In genomic region chr1:191499666-191500065, GRCm38 (mm10) we compare ENCODE assay signal across 27 mouse cellular contexts.
"Had no signal": no experiment of that assay in that cellular context is flagged by ENCODE, and none has a peak within 500 bp of the region (broad histone marks: within the 10 kb centered on the region; RNA-seq: fewer than 3 reads in every experiment).

No protein-coding gene starts in this region.

- H3K4me1 ChIP-seq: limb, embryonic 10.5 days; limb, embryonic 12.5 days had no signal

- H3K27ac ChIP-seq: gastrocnemius, adult 2 months; heart, embryonic 13.5 days; heart, embryonic 15.5 days; hindbrain, embryonic 13.5 days; hindbrain, embryonic 15.5 days; hindbrain, postnatal 0 days; intestine, embryonic 15.5 days; layer of hippocampus, adult 2 months; left cerebral cortex, adult 2 months; limb, embryonic 10.5 days; limb, embryonic 12.5 days; liver, embryonic 12.5 days; liver, embryonic 14.5 days had no signal

- H3K4me3 ChIP-seq: gastrocnemius, adult 2 months; heart, embryonic 13.5 days; heart, embryonic 15.5 days; hindbrain, embryonic 13.5 days; hindbrain, embryonic 15.5 days; intestine, embryonic 15.5 days; layer of hippocampus, adult 2 months; left cerebral cortex, adult 2 months; limb, embryonic 10.5 days; limb, embryonic 12.5 days; liver, embryonic 12.5 days had no signal

- H3K9ac ChIP-seq: heart, embryonic 13.5 days; heart, embryonic 15.5 days; hindbrain, embryonic 13.5 days; hindbrain, embryonic 15.5 days; intestine, embryonic 15.5 days; limb, embryonic 12.5 days; liver, embryonic 12.5 days; liver, embryonic 14.5 days had no signal

- H3K4me2 ChIP-seq: heart, embryonic 11.5 days; heart, embryonic 13.5 days; heart, embryonic 15.5 days; hindbrain, embryonic 13.5 days; hindbrain, embryonic 15.5 days; intestine, embryonic 15.5 days; limb, embryonic 12.5 days; liver, embryonic 12.5 days had no signal

- ATAC-seq: hindbrain, postnatal 0 days; inflammation-experienced regulatory T-cells, adult 6 months; intestine, postnatal 0 days; liver, embryonic 12.5 days had no signal

- H3K36me3 ChIP-seq: heart, embryonic 13.5 days; heart, embryonic 15.5 days; hindbrain, embryonic 13.5 days; hindbrain, embryonic 15.5 days; intestine, embryonic 15.5 days; limb, embryonic 10.5 days; limb, embryonic 12.5 days; liver, embryonic 12.5 days had no signal

- H3K9me3 ChIP-seq: heart, embryonic 13.5 days; heart, embryonic 15.5 days; hindbrain, embryonic 13.5 days; hindbrain, embryonic 15.5 days; intestine, embryonic 15.5 days; limb, embryonic 10.5 days; limb, embryonic 12.5 days; liver, embryonic 12.5 days had no signal

- H3K27me3 ChIP-seq: heart, embryonic 13.5 days; heart, embryonic 15.5 days; hindbrain, embryonic 13.5 days; hindbrain, embryonic 15.5 days; intestine, embryonic 15.5 days; limb, embryonic 12.5 days; liver, embryonic 12.5 days had no signal

- DNase-seq: gastrocnemius, adult 2 months; gastrocnemius, postnatal 10 days; gastrocnemius, postnatal 25 days; heart, adult 18-20 months; heart, postnatal 14 days; heart, postnatal 36 days; kidney, adult 18-20 months; kidney, adult 8-10 months; kidney, postnatal 10 days; kidney, postnatal 25 days; kidney, postnatal 4 days; liver had no signal
